Mouse (Mus musculus) lung, postnatal 25 days (tissue): ENCODE data around the gene Ube2b.

Source experiments
- DNase-seq: peaks from one replicate; pipeline ENCODE4 v3.0.0; 2022; ENCODE audit warnings: low spot score

Gene Ube2b

DNA sequence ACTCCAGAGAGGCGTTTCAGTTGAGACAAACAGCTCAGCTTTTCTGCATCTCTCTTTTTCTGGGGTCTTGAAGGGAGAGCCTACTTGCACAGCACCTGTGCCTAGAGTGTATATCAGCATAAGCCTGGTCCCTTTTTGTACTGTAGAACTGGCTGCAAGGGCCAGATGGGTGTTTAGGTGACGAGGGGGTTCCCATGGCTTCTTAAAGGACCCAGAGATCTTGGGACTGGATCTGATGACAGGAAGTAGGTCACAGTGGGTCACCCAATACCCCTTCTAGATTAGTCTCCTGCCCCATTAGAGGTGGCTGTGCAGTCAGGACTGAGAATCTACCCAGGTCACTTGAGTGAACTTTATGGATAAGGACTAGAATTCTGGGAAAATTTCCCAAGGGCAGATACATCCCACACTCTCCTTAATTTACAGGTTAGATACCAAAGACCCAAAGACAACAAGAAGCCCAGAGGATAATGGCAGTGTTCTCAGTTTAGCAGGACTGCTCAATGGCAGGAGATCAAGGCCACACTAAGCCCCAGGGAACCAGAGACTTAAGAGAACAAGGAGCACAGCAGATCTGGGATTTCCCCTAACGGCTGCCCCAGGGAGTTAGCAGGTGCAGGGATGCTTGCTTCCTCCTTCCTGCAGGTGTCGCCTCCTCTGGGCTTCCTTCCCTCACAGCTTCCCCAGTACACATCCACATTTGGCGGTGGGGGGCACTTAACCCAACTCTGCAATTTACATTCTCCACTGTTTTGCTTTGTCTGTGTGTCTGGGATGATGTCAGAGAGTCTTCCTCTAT lies 64.7 kb downstream of the Ube2b start:
- DNase-seq = peak; percentile 29
